Mouse (Mus musculus): Measurements from ENCODE around the gene Fcnb. TPM values are rescaled to one million over a fixed set of nuclear protein-coding genes. Genes with fewer than 3 reads are reported as not detected.

Gene Fcnb
- polyA plus RNA-seq, 1 experiment from 2014 or later = 13.1 TPM

GRCm38 (mm10) chr2:28075616-28076187, 9.0 kb downstream of the Fcnb start:
- no peak overlapping the region for H3K4me3 ChIP-seq (replicated peaks)
- ATAC-seq (ENCODE audit: low read depth) (peak; percentile 77), DNase-seq (peak; percentile 44)
- peak overlapping the region; percentile 87 for H3K27ac ChIP-seq
- H3K9me3 ChIP-seq (replicated peaks) = 0 out of 2 replicates have a peak, but pooled peaks cover 5% of the 10 kb centered on the region
- H3K27me3 ChIP-seq = no peaks in the 10 kb centered on the region
- WGBS (ENCODE audit: insufficient replicate concordance) = 30% methylated on average over 7 of the region's 7 CpGs
- peaks cover 40% of the 10 kb centered on the region for H3K4me1 ChIP-seq (replicated peaks)
- H3K36me3 ChIP-seq = no peaks in the 10 kb centered on the region
- H3K9ac ChIP-seq = peak overlapping the region; percentile 52; the same call in 1 of the 2 replicates
- no peak overlapping the region for H3K4me2 ChIP-seq

- DNase-seq (no peak), ATAC-seq (ENCODE audit: low read depth) (peak; percentile 29)
- Histone ChIP-seq H3K9ac (peak overlapping the region; percentile 49), H3K27ac (peak overlapping the region; percentile 97), H3K4me1 (replicated peaks) (peaks cover 62% of the 10 kb centered on the region), H3K36me3 (no peaks in the 10 kb centered on the region), H3K4me2 (no peak overlapping the region), H3K4me3 (replicated peaks) (no peak overlapping the region), H3K27me3 (no peaks in the 10 kb centered on the region), H3K9me3 (replicated peaks) (no peaks in the 10 kb centered on the region)
- 83% methylated on average over 9 of the region's 9 CpGs for WGBS (ENCODE audit: insufficient replicate concordance)
Measured at GRCm38 (mm10) chr2:28068537-28068878, 16.2 kb downstream of the Fcnb start.

GRCm38 (mm10) chr2:28067821-28068536, 16.7 kb downstream of the Fcnb start:
- H3K36me3 ChIP-seq = no peaks in the 10 kb centered on the region
- H3K27ac ChIP-seq = peak overlapping the region; percentile 97
- no peak overlapping the region for H3K4me2 ChIP-seq
- no peak overlapping the region for H3K4me3 ChIP-seq (replicated peaks)
- WGBS (ENCODE audit: insufficient replicate concordance) = 72% methylated on average over 2 of the region's 2 CpGs
- peaks cover 67% of the 10 kb centered on the region for H3K4me1 ChIP-seq (replicated peaks)
- no peaks in the 10 kb centered on the region for H3K9me3 ChIP-seq (replicated peaks)
- no peaks in the 10 kb centered on the region for H3K27me3 ChIP-seq
- ATAC-seq (ENCODE audit: low read depth) (peak; percentile 72), DNase-seq (peak; percentile 70)
- peak overlapping the region; percentile 49 for H3K9ac ChIP-seq

- H3K36me3 ChIP-seq = no peaks in the 10 kb centered on the region
- 84% methylated on average over 6 of the region's 6 CpGs for WGBS (ENCODE audit: insufficient replicate concordance)
- no peak for DNase-seq
- H3K9ac ChIP-seq = peak overlapping the region; percentile 53
- H3K4me3 ChIP-seq (replicated peaks) = no peak overlapping the region
- no peaks in the 10 kb centered on the region for H3K9me3 ChIP-seq (replicated peaks)
- H3K4me1 ChIP-seq (replicated peaks) = peaks cover 76% of the 10 kb centered on the region
- ATAC-seq (ENCODE audit: low read depth) = no peak
- no peak overlapping the region for H3K4me2 ChIP-seq
- no peaks in the 10 kb centered on the region for H3K27me3 ChIP-seq
- H3K27ac ChIP-seq = peak overlapping the region; percentile 97
Measured at GRCm38 (mm10) chr2:28067175-28067574, 17.5 kb downstream of the Fcnb start.

- Histone ChIP-seq H3K9me3 (replicated peaks) (no peaks in the 10 kb centered on the region), H3K4me1 (replicated peaks) (peaks cover 80% of the 10 kb centered on the region)
Measured at GRCm38 (mm10) chr2:28066686-28067085, 18.0 kb downstream of the Fcnb start.

GRCm38 (mm10) chr2:28065081-28065651, 19.5 kb downstream of the Fcnb start:
- Histone ChIP-seq H3K36me3 (no peaks in the 10 kb centered on the region), H3K4me1 (replicated peaks) (peaks cover 94% of the 10 kb centered on the region), H3K9me3 (replicated peaks) (no peaks in the 10 kb centered on the region), H3K27ac (peak overlapping the region; percentile 97), H3K4me2 (peak overlapping the region; percentile 45), H3K4me3 (replicated peaks) (no peak overlapping the region), H3K27me3 (no peaks in the 10 kb centered on the region), H3K9ac (peak overlapping the region; percentile 66)
- DNase-seq (no peak), ATAC-seq (ENCODE audit: low read depth) (peak; percentile 30)
- 72% methylated on average over 5 of the region's 5 CpGs for WGBS (ENCODE audit: insufficient replicate concordance)

More at GRCm38 (mm10) chr2:28066686-28067085, 18.0 kb downstream of the Fcnb start:
- H3K4me2 ChIP-seq = no peak overlapping the region
- no peak overlapping the region for H3K4me3 ChIP-seq (replicated peaks)
- H3K27me3 ChIP-seq = no peaks in the 10 kb centered on the region
- ATAC-seq (ENCODE audit: low read depth) (no peak), DNase-seq (no peak)
- peak overlapping the region; percentile 97 for H3K27ac ChIP-seq
- no peaks in the 10 kb centered on the region for H3K36me3 ChIP-seq
- H3K9ac ChIP-seq = peak overlapping the region; percentile 53
- WGBS (ENCODE audit: insufficient replicate concordance) = 78% methylated on average over 5 of the region's 5 CpGs

GRCm38 (mm10) chr2:28064339-28065080, 20.2 kb downstream of the Fcnb start:
- peak overlapping the region; percentile 97 for H3K27ac ChIP-seq

GRCm38 (mm10) chr2:28063711-28064338, 20.9 kb downstream of the Fcnb start:
- H3K4me2 ChIP-seq = peak overlapping the region; percentile 45
- H3K36me3 ChIP-seq = no peaks in the 10 kb centered on the region
- H3K27me3 ChIP-seq = no peaks in the 10 kb centered on the region
- H3K4me1 ChIP-seq (replicated peaks) = peaks cover 88% of the 10 kb centered on the region
- DNase-seq (no peak), ATAC-seq (ENCODE audit: low read depth) (peak; percentile 67)
- H3K4me3 ChIP-seq (replicated peaks) = no peak overlapping the region
- no peaks in the 10 kb centered on the region for H3K9me3 ChIP-seq (replicated peaks)
- WGBS (ENCODE audit: insufficient replicate concordance) = 31% methylated on average over 4 of the region's 4 CpGs
- peak overlapping the region; percentile 97 for H3K27ac ChIP-seq
- H3K9ac ChIP-seq = peak overlapping the region; percentile 74

More at GRCm38 (mm10) chr2:28064339-28065080, 20.2 kb downstream of the Fcnb start:
- H3K4me3 ChIP-seq (replicated peaks) = no peak overlapping the region
- no peaks in the 10 kb centered on the region for H3K27me3 ChIP-seq
- H3K36me3 ChIP-seq = no peaks in the 10 kb centered on the region
- peak overlapping the region; percentile 45 for H3K4me2 ChIP-seq
- peaks cover 94% of the 10 kb centered on the region for H3K4me1 ChIP-seq (replicated peaks)
- ATAC-seq (ENCODE audit: low read depth) = peak; percentile 86
- no peaks in the 10 kb centered on the region for H3K9me3 ChIP-seq (replicated peaks)
- peak overlapping the region; percentile 66 for H3K9ac ChIP-seq
- DNase-seq = peak; percentile 79
- 22% methylated on average over 7 of the region's 7 CpGs for WGBS (ENCODE audit: insufficient replicate concordance)

- H3K27me3 ChIP-seq = no peaks in the 10 kb centered on the region
- peak overlapping the region; percentile 97 for H3K27ac ChIP-seq
- peaks cover 49% of the 10 kb centered on the region for H3K4me1 ChIP-seq (replicated peaks)
- WGBS (ENCODE audit: insufficient replicate concordance) = 57% methylated on average over 1 of the region's 1 CpGs
- no peak overlapping the region for H3K4me3 ChIP-seq (replicated peaks)
- no peak overlapping the region for H3K4me2 ChIP-seq
- DNase-seq (no peak), ATAC-seq (ENCODE audit: low read depth) (no peak)
- no peaks in the 10 kb centered on the region for H3K9me3 ChIP-seq (replicated peaks)
- H3K36me3 ChIP-seq = no peaks in the 10 kb centered on the region
- no peak overlapping the region for H3K9ac ChIP-seq
Measured at GRCm38 (mm10) chr2:28059922-28060321, 24.8 kb downstream of the Fcnb start.

- Histone ChIP-seq H3K9me3 (replicated peaks) (no peaks in the 10 kb centered on the region), H3K27ac (peak overlapping the region; percentile 86; the same call in 1 of the 2 replicates), H3K36me3 (no peaks in the 10 kb centered on the region), H3K9ac (no peak overlapping the region), H3K4me2 (no peak overlapping the region), H3K4me1 (replicated peaks) (peaks cover 49% of the 10 kb centered on the region), H3K27me3 (no peaks in the 10 kb centered on the region), H3K4me3 (replicated peaks) (no peak overlapping the region)
- no peak for DNase-seq
- no peak for ATAC-seq (ENCODE audit: low read depth)
- WGBS (ENCODE audit: insufficient replicate concordance) = 73% methylated on average over 7 of the region's 7 CpGs
Measured at GRCm38 (mm10) chr2:28047092-28047491, 37.6 kb downstream of the Fcnb start.

GRCm38 (mm10) chr2:28046311-28046710, 38.4 kb downstream of the Fcnb start:
- Histone ChIP-seq H3K36me3 (no peaks in the 10 kb centered on the region), H3K27me3 (no peaks in the 10 kb centered on the region), H3K4me1 (replicated peaks) (peaks cover 47% of the 10 kb centered on the region), H3K4me2 (no peak overlapping the region), H3K9ac (0 out of 2 replicates have a peak overlapping the region, but pooled peaks have one; percentile 19), H3K4me3 (replicated peaks) (no peak overlapping the region), H3K27ac (peak overlapping the region; percentile 86), H3K9me3 (replicated peaks) (no peaks in the 10 kb centered on the region)
- ATAC-seq (ENCODE audit: low read depth) = no peak
- 63% methylated on average over 6 of the region's 6 CpGs for WGBS (ENCODE audit: insufficient replicate concordance)
- DNase-seq = no peak

All from liver, embryonic 13.5 days (tissue).